Mouse (Mus musculus) splenic B cell, adult 2 months (primary cell): ENCODE measurements around the gene Cep104.

Source experiments
- DNase-seq: peaks from one replicate; pipeline ENCODE4 v3.0.0-alpha.2; 2011; ENCODE audit warnings: low read depth, low spot score
- H3K27me3 ChIP-seq: 2 replicates; pipeline ENCODE4 v1.6.1; 2012; ENCODE audit warnings: mild to moderate bottlenecking, low read length, moderate library complexity, mixed read lengths; ENCODE audit not compliant: control insufficient read depth, poor library complexity, insufficient read depth, severe bottlenecking
- H3K36me3 ChIP-seq: 2 replicates; pipeline ENCODE4 v1.6.1; 2012; ENCODE audit warnings: mild to moderate bottlenecking, low read length, moderate library complexity, mixed read lengths; ENCODE audit not compliant: control insufficient read depth, poor library complexity, insufficient read depth, severe bottlenecking

Gene Cep104

GRCm38 (mm10) chr4:153974431-153975291 lies at the start of gene Cep104, which contains the start of gene Dffb:
TSS of gene Cep104 (plus strand) at chr4:153975194.
TSS of gene Dffb (minus strand) at chr4:153975126.
- DNase-seq = peak; percentile 92
- Histone ChIP-seq H3K36me3 (peaks cover 8% of the 10 kb centered on the region), H3K27me3 (no peaks in the 10 kb centered on the region)

GRCm38 (mm10) chr4:153928772-153929299 lies 46.2 kb upstream of the Cep104 start:
- Histone ChIP-seq H3K36me3 (no peaks in the 10 kb centered on the region), H3K27me3 (no peaks in the 10 kb centered on the region)
- DNase-seq = no peak

GRCm38 (mm10) chr4:153929425-153929824 lies 45.6 kb upstream of the Cep104 start:
- Histone ChIP-seq H3K27me3 (no peaks in the 10 kb centered on the region), H3K36me3 (no peaks in the 10 kb centered on the region)
- no peak for DNase-seq

GRCm38 (mm10) chr4:153929921-153930320 lies 45.1 kb upstream of the Cep104 start:
- no peaks in the 10 kb centered on the region for H3K27me3 ChIP-seq
- H3K36me3 ChIP-seq = no peaks in the 10 kb centered on the region
- no peak for DNase-seq

GRCm38 (mm10) chr4:153943243-153943642 lies 31.8 kb upstream of the Cep104 start:
- H3K27me3 ChIP-seq = no peaks in the 10 kb centered on the region
- H3K36me3 ChIP-seq = no peaks in the 10 kb centered on the region
- peak; percentile 20 for DNase-seq

- Histone ChIP-seq H3K27me3 (no peaks in the 10 kb centered on the region), H3K36me3 (no peaks in the 10 kb centered on the region)
- no peak for DNase-seq
These were observed 30.7 kb upstream of the Cep104 start for GRCm38 (mm10) chr4:153944261-153944660.

- no peak for DNase-seq
- no peaks in the 10 kb centered on the region for H3K36me3 ChIP-seq
- H3K27me3 ChIP-seq = no peaks in the 10 kb centered on the region
These were observed 29.3 kb upstream of the Cep104 start for GRCm38 (mm10) chr4:153945741-153946140.

- no peak for DNase-seq
- no peaks in the 10 kb centered on the region for H3K27me3 ChIP-seq
- no peaks in the 10 kb centered on the region for H3K36me3 ChIP-seq
These were observed 24.6 kb upstream of the Cep104 start for GRCm38 (mm10) chr4:153950372-153950771.

- no peaks in the 10 kb centered on the region for H3K27me3 ChIP-seq
- no peaks in the 10 kb centered on the region for H3K36me3 ChIP-seq
- DNase-seq = no peak
These were observed 23.8 kb upstream of the Cep104 start for GRCm38 (mm10) chr4:153951150-153951549.

GRCm38 (mm10) chr4:153951692-153952091 lies 23.3 kb upstream of the Cep104 start:
- no peak for DNase-seq
- Histone ChIP-seq H3K36me3 (no peaks in the 10 kb centered on the region), H3K27me3 (no peaks in the 10 kb centered on the region)

- Histone ChIP-seq H3K36me3 (no peaks in the 10 kb centered on the region), H3K27me3 (no peaks in the 10 kb centered on the region)
- DNase-seq = no peak
These were observed 19.3 kb upstream of the Cep104 start for GRCm38 (mm10) chr4:153955651-153956050.

- Histone ChIP-seq H3K36me3 (no peaks in the 10 kb centered on the region), H3K27me3 (no peaks in the 10 kb centered on the region)
- peak; percentile 97 for DNase-seq
These were observed 18.2 kb upstream of the Cep104 start, which contains the start of gene A430005L14Rik for GRCm38 (mm10) chr4:153956569-153957405. TSS of gene A430005L14Rik (plus strand) at chr4:153957237.

- DNase-seq = peak; percentile 30
- Histone ChIP-seq H3K27me3 (no peaks in the 10 kb centered on the region), H3K36me3 (no peaks in the 10 kb centered on the region)
These were observed 17.3 kb upstream of the Cep104 start for GRCm38 (mm10) chr4:153957444-153958250.

GRCm38 (mm10) chr4:153962631-153963030 lies 12.4 kb upstream of the Cep104 start:
- DNase-seq = no peak

More at GRCm38 (mm10) chr4:153962631-153963030, 12.4 kb upstream of the Cep104 start:
- no peaks in the 10 kb centered on the region for H3K27me3 ChIP-seq
- H3K36me3 ChIP-seq = 0 out of 2 replicates have a peak, but pooled peaks cover 1% of the 10 kb centered on the region
